Mouse (Mus musculus): ENCODE results near the gene Samd8. TPM values are rescaled to one million over a fixed set of nuclear protein-coding genes. Genes with fewer than 3 reads are reported as not detected.

Samd8 gene
- total RNA-seq, 2 experiments from 2014 or later = 30.7 to 33.5 TPM

GRCm38 (mm10) chr14:21825786-21826491 lies 75.6 kb downstream of the Samd8 start:
- DNase-seq = no peak

DNA sequence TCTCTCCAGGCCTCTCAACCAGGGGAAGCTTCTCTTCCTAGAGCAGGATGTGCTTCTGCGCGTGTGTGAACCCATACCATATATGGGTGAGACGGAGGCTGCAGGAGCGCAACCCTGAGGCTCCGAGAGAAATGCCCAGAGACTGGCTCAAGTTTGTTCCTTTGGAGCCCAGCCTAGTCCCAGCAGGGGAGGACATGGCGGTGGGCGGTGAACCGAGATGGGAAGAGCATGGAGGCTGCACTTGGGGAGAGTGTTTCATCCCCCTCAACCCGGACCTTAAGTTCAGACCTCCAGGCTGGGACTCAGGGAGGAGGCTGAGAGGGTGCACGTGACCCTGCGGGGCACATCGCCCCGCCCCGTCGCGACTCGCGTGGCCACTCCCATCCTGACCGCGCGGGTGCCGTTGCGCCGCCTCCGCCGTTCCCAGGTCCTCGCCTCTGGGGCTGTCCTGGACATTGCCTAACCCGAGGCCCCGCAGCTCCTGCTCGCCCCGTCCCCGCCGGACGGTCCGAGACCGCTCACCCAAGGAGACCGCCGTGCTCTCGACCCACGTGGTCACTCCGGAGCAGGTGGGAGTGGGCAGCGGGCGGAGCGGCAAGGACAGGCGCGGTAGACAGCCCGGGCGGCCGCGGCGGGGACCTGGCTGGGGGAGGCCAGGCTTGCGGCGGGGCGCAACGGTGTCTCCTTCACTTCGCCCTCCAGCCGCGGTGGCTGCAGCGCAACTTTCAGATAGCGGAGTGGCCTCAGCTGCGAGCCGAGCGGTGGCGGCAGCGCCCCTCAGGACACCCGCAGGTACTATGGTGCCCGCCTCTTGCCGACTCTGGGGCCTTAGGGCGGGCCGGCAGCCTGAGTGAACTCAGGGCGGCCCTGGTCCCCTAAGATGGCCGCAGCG lies 80.8 kb downstream of the Samd8 start:
- peak; percentile 98 for DNase-seq

- DNase-seq = no peak
Measured at GRCm38 (mm10) chr14:21831830-21832403, 81.6 kb downstream of the Samd8 start.

DNA sequence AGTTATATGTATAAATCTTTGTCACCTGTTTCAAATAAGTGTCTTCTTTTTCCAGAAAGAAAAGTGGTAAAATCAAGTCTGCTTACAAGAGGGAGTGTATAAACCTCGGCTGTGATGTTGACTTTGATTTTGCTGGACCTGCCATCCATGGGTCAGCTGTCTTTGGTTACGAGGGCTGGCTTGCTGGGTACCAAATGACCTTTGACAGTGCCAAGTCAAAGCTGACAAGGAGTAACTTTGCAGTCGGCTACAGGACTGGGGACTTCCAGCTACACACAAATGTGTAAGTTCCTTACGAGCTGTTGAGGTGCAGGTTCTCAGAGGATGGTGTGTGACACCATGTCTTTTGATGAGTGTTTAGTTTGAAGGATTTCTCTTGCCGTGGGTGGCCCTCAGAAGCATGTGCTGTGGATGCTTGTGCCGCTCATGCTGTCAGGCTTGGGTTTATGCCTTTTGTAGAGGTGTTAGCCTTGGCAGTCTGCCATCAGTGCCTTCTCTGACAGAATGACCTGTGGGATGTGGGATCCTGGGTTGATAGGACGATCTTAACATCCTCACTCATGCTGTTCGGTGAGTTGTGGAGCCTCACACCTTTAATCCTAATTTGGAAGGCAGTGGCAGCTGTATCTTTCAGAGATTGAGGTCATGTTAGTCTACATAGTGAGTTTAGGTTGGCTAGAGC lies 88.1 kb downstream of the Samd8 start:
- no peak for DNase-seq

DNA sequence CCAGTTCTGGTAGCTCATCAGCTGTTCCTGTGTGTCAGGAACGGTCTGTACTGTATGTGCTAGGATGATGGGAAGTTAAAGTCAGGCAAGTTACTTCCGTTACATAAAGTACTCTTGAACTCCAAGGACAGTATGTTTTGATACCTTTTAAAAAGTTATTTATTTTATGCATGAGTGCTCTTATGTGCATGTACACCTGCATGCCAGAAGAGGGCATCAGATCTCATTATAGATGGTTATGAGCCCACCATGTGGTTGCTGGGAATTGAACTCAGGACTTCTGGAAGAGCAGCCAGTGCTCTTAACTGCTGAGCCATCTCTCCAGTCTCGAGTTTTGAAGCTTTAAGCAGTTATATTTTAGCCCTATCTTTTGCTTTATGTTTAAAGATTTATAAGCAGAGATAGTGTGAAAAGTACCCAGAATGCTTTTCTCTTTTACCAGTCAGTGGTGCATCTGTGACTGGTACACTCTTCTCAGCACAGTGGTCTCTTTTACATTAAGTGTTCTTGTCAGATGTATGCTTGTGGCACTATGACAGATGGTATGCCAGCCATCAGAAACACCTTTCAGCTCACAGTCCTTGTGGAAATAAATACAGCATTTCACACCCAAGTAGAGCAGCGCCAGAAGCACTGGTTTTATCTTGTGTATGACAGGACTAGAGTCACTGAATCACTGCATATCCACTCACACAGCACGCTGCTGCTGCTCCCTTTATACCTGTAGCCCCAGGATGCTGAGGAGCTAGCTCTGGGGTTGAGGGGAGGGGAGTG lies 91.7 kb downstream of the Samd8 start:
- no peak for DNase-seq

GRCm38 (mm10) chr14:21843263-21843662 lies 92.9 kb downstream of the Samd8 start:
- DNase-seq = peak in 1 of 2 experiments; percentile 36

GRCm38 (mm10) chr14:21846827-21847380 lies 96.6 kb downstream of the Samd8 start:
- DNase-seq = no peak

DNA sequence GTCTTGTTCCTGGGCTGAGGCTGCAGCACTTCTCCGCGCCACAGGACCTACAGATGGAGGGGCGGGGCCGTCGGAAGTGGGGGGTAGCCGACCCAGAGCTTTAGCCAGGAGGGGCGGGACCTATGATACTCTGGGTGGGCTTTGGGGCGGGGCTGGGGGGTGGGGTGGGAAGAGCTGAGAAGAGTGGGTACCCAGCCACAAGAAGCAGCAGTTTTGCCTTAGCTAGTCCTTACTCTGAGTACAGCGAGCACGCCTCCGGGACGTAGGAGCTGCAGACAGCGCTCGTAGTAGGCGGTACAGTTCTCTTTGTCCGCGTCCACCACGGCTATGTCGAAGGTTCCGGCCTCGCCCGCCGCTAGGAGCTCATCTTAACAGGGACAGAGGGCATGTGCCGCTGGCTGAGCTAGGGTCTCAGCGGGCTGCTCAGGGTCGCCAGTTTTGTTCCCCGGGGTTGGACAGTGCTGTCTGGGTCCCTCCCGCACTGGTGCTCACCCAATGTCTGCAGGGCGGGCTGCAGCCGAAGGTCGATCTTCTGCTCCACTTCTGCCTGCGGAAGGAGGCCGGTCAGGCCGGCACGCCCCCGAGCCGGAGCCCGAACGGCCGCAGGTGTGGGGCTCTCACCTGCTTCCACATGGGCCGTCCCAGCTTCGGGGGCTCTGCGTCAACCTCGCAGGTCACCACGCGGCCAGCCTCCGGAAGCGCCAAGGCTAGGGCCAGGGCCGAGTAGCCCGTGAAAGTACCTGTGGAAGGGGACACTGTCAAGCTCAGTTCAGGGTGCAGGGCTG lies 97.2 kb downstream of the Samd8 start:
- no peak for DNase-seq

Other genes with a start within 250 kb of the Samd8 start
- under 1 TPM; 0.22 to 0.26 TPM for gene Dupd1, start 36.0 kb upstream of the Samd8 start, total RNA-seq (2021)
- 1 to 10 TPM in 1 of 2 experiments, under 1 TPM in 1; 0.59 to 1.5 TPM for gene Dusp13, start 650 bp downstream of the Samd8 start, total RNA-seq (2021)
- 100 to 1,000 TPM; 493 to 524 TPM for gene Vdac2, start 74.7 kb downstream of the Samd8 start, total RNA-seq (2021)
- 1 to 10 TPM; 8.1 to 8.4 TPM for gene Comtd1, start 98.4 kb downstream of the Samd8 start, total RNA-seq (2021)
- 1 to 10 TPM; 1.2 to 2.0 TPM for gene Zfp503, start 239.1 kb downstream of the Samd8 start, total RNA-seq (2021)

Measured in heart, adult 18-20 months (tissue).